Mouse (Mus musculus): ENCODE results near the gene N4bp2l1. TPM values are rescaled to one million over a fixed set of nuclear protein-coding genes. Genes with fewer than 3 reads are reported as not detected.

N4bp2l1 gene
- polyA plus RNA-seq, 1 experiment from 2014 or later = 19.9 TPM

DNA sequence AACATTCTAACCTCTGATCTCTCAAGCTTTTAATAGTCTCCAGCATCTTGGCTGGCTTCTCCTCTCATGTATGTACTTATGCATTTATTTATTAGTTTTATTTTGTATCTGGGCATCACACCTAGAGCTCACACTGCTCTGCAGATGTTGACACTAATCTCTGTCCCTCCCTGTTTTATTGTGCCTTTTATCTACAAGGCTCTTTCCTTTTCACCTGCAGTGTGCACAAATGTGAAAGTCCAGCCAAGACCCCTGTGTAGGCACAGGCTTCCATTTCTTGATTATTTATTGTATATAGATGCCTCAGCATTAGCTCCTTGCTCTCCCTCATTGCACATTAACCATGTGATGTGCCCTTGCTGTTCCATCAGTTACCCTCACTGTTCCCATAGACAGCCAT lies 35.6 kb downstream of the N4bp2l1 start:
- no peak overlapping the region for H3K4me2 ChIP-seq (ENCODE audit: low read length)
- H3K27ac ChIP-seq (ENCODE audit: low read length) = no peak overlapping the region
- ATAC-seq = no peak
- no peak overlapping the region for H3K9ac ChIP-seq (ENCODE audit: low read depth, low read length)
- H3K4me3 ChIP-seq (ENCODE audit: low read depth, low read length) = no peak overlapping the region
- H3K36me3 ChIP-seq (ENCODE audit: control insufficient read depth, insufficient read depth, low read length) = 0 out of 2 replicates have a peak, but pooled peaks cover 2% of the 10 kb centered on the region
- no peaks in the 10 kb centered on the region for H3K9me3 ChIP-seq (replicated peaks; ENCODE audit: control insufficient read depth, low read length, poor library complexity, severe bottlenecking)
- no peaks in the 10 kb centered on the region for H3K4me1 ChIP-seq (ENCODE audit: control insufficient read depth, insufficient read depth, low read length)
- no peaks in the 10 kb centered on the region for H3K27me3 ChIP-seq (ENCODE audit: control insufficient read depth, insufficient read depth, low read depth, low read length)

- no peaks in the 10 kb centered on the region for H3K4me1 ChIP-seq (ENCODE audit: control insufficient read depth, insufficient read depth, low read length)
- 0 out of 2 replicates have a peak, but pooled peaks cover 2% of the 10 kb centered on the region for H3K36me3 ChIP-seq (ENCODE audit: control insufficient read depth, insufficient read depth, low read length)
- 98% methylated on average over 5 of the region's 5 CpGs for WGBS
- H3K27ac ChIP-seq (ENCODE audit: low read length) = no peak overlapping the region
- no peaks in the 10 kb centered on the region for H3K27me3 ChIP-seq (ENCODE audit: control insufficient read depth, insufficient read depth, low read depth, low read length)
- H3K9ac ChIP-seq (ENCODE audit: low read depth, low read length) = no peak overlapping the region
- H3K4me2 ChIP-seq (ENCODE audit: low read length) = no peak overlapping the region
- no peak for ATAC-seq
- H3K4me3 ChIP-seq (ENCODE audit: low read depth, low read length) = no peak overlapping the region
- H3K9me3 ChIP-seq (replicated peaks; ENCODE audit: control insufficient read depth, low read length, poor library complexity, severe bottlenecking) = no peaks in the 10 kb centered on the region
These were observed 36.1 kb downstream of the N4bp2l1 start for GRCm38 (mm10) chr5:150560851-150561250.

DNA sequence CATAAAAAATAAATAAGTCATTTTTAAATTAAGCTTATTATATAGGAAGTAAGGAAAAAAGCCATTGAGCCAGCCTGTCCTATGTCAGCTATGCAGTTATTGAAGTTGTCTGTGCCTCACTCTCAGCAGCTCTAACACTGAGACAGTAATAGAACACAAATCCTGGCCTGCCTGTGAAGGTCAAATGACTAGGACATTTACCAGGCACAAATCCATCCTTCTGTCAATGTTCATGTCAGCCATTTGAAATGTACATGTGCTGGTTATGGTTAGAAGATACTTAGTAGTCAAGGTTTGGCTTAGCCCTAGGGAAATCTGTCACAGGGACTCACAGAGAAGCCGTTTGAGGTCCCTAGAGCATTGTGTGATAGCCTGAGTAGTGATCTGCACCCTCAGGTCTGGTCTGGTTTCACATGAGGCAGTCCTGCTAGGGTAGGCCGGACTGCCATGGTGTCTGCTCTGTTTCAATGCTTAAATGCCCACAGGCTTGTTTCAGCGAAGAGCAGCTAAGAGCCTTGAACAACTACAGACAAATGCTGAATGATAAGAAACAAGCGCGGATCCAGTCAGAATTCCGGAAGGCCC lies 37.4 kb downstream of the N4bp2l1 start:
- Histone ChIP-seq H3K4me1 (ENCODE audit: control insufficient read depth, insufficient read depth, low read length) (no peaks in the 10 kb centered on the region), H3K36me3 (ENCODE audit: control insufficient read depth, insufficient read depth, low read length) (0 out of 2 replicates have a peak, but pooled peaks cover 2% of the 10 kb centered on the region), H3K4me3 (ENCODE audit: low read depth, low read length) (no peak overlapping the region), H3K9me3 (replicated peaks; ENCODE audit: control insufficient read depth, low read length, poor library complexity, severe bottlenecking) (no peaks in the 10 kb centered on the region), H3K4me2 (ENCODE audit: low read length) (no peak overlapping the region), H3K9ac (ENCODE audit: low read depth, low read length) (no peak overlapping the region), H3K27ac (ENCODE audit: low read length) (no peak overlapping the region), H3K27me3 (ENCODE audit: control insufficient read depth, insufficient read depth, low read depth, low read length) (no peaks in the 10 kb centered on the region)
- WGBS = 95% methylated on average over 6 of the region's 6 CpGs
- no peak for ATAC-seq

DNA sequence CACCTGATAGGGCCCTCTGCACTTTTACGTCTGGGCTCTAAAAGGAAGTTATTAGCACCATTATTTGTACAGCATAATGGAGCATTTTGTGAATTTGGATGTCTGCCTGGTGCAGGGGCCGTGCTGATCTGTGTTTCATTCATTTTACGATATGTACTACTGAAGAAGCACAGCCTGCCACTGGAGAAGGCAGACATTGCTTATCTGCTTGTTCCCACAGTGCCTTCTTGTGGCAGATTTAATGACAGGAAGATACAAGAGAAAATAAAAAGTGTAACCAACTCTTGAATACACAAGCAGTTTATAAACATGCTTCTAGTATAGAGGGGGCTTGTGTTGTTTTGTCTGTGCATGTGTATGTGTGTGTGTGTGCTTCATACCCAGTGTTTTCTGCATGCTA lies 45.4 kb downstream of the N4bp2l1 start:
- 71% methylated on average over 3 of the region's 3 CpGs for WGBS
- Histone ChIP-seq H3K4me1 (ENCODE audit: control insufficient read depth, insufficient read depth, low read length) (no peaks in the 10 kb centered on the region), H3K27ac (ENCODE audit: low read length) (no peak overlapping the region), H3K9me3 (replicated peaks; ENCODE audit: control insufficient read depth, low read length, poor library complexity, severe bottlenecking) (no peaks in the 10 kb centered on the region), H3K9ac (ENCODE audit: low read depth, low read length) (no peak overlapping the region), H3K4me2 (ENCODE audit: low read length) (no peak overlapping the region), H3K27me3 (ENCODE audit: control insufficient read depth, insufficient read depth, low read depth, low read length) (no peaks in the 10 kb centered on the region), H3K4me3 (ENCODE audit: low read depth, low read length) (no peak overlapping the region), H3K36me3 (ENCODE audit: control insufficient read depth, insufficient read depth, low read length) (peaks cover 9% of the 10 kb centered on the region; the same call in 1 of the 2 replicates)
- ATAC-seq = no peak

DNA sequence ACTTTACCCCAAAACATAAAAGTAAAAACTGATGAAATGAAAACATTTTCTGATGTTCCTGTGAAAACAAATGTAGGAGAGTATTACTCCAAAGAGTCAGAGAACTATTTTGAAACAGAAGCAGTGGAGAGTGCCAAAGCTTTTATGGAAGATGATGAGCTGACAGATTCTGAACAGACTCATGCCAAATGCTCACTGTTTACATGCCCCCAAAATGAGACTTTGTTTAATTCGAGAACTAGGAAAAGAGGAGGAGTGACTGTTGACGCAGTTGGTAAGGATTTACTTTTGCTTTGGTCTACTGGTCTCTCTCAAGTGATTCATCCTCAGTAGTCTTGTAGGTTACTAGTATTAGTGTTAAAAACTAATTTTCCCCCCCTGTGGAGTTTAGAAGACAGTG lies 53.8 kb downstream of the N4bp2l1 start:
- no peak overlapping the region for H3K9ac ChIP-seq (ENCODE audit: low read depth, low read length)
- no peak overlapping the region for H3K4me3 ChIP-seq (ENCODE audit: low read depth, low read length)
- no peak for ATAC-seq
- peaks cover 17% of the 10 kb centered on the region for H3K36me3 ChIP-seq (ENCODE audit: control insufficient read depth, insufficient read depth, low read length)
- WGBS = 93% methylated on average over 2 of the region's 2 CpGs
- H3K9me3 ChIP-seq (replicated peaks; ENCODE audit: control insufficient read depth, low read length, poor library complexity, severe bottlenecking) = no peaks in the 10 kb centered on the region; the same call in 1 of the 2 replicates
- H3K27ac ChIP-seq (ENCODE audit: low read length) = no peak overlapping the region
- H3K4me1 ChIP-seq (ENCODE audit: control insufficient read depth, insufficient read depth, low read length) = no peaks in the 10 kb centered on the region
- H3K27me3 ChIP-seq (ENCODE audit: control insufficient read depth, insufficient read depth, low read depth, low read length) = no peaks in the 10 kb centered on the region
- H3K4me2 ChIP-seq (ENCODE audit: low read length) = no peak overlapping the region

DNA sequence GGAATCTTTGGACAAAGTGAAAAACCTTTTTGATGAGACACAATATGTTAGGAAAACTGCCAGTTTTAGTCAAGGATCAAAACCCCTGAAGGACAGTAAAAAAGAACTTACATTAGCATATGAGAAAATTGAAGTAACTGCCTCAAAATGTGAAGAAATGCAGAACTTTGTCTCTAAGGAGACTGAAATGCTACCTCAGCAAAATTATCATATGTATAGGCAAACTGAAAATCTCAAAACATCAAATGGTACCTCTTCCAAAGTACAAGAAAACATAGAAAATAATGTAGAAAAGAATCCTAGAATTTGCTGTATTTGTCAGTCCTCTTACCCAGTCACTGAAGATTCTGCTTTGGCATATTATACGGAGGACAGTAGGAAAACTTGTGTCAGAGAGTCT lies 55.7 kb downstream of the N4bp2l1 start:
- Histone ChIP-seq H3K4me2 (ENCODE audit: low read length) (no peak overlapping the region), H3K9me3 (replicated peaks; ENCODE audit: control insufficient read depth, low read length, poor library complexity, severe bottlenecking) (no peaks in the 10 kb centered on the region; the same call in 1 of the 2 replicates), H3K9ac (ENCODE audit: low read depth, low read length) (no peak overlapping the region), H3K27me3 (ENCODE audit: control insufficient read depth, insufficient read depth, low read depth, low read length) (no peaks in the 10 kb centered on the region), H3K27ac (ENCODE audit: low read length) (no peak overlapping the region), H3K4me1 (ENCODE audit: control insufficient read depth, insufficient read depth, low read length) (no peaks in the 10 kb centered on the region), H3K36me3 (ENCODE audit: control insufficient read depth, insufficient read depth, low read length) (peaks cover 22% of the 10 kb centered on the region), H3K4me3 (ENCODE audit: low read depth, low read length) (no peak overlapping the region)
- WGBS = 98% methylated on average over 1 of the region's 1 CpGs
- no peak for ATAC-seq

GRCm38 (mm10) chr5:150525239-150525638 lies 71.7 kb downstream of the N4bp2l1 start:
- 86% methylated on average over 2 of the region's 2 CpGs for WGBS
- Histone ChIP-seq H3K4me1 (ENCODE audit: control insufficient read depth, insufficient read depth, low read length) (peaks cover 7% of the 10 kb centered on the region; the same call in 1 of the 2 replicates), H3K27me3 (ENCODE audit: control insufficient read depth, insufficient read depth, low read depth, low read length) (no peaks in the 10 kb centered on the region), H3K4me2 (ENCODE audit: low read length) (no peak overlapping the region), H3K27ac (ENCODE audit: low read length) (no peak overlapping the region), H3K9ac (ENCODE audit: low read depth, low read length) (no peak overlapping the region), H3K36me3 (ENCODE audit: control insufficient read depth, insufficient read depth, low read length) (peaks cover under 1% of the 10 kb centered on the region; the same call in 1 of the 2 replicates), H3K9me3 (replicated peaks; ENCODE audit: control insufficient read depth, low read length, poor library complexity, severe bottlenecking) (no peaks in the 10 kb centered on the region), H3K4me3 (ENCODE audit: low read depth, low read length) (no peak overlapping the region)
- no peak for ATAC-seq

- Histone ChIP-seq H3K9me3 (replicated peaks; ENCODE audit: control insufficient read depth, low read length, poor library complexity, severe bottlenecking) (no peaks in the 10 kb centered on the region), H3K4me1 (ENCODE audit: control insufficient read depth, insufficient read depth, low read length) (peaks cover 7% of the 10 kb centered on the region; the same call in 1 of the 2 replicates), H3K9ac (ENCODE audit: low read depth, low read length) (peak overlapping the region; percentile 78), H3K36me3 (ENCODE audit: control insufficient read depth, insufficient read depth, low read length) (no peaks in the 10 kb centered on the region), H3K4me3 (ENCODE audit: low read depth, low read length) (peak overlapping the region; percentile 68), H3K27ac (ENCODE audit: low read length) (peak overlapping the region; percentile 62; the same call in 1 of the 2 replicates), H3K4me2 (ENCODE audit: low read length) (peak overlapping the region; percentile 57), H3K27me3 (ENCODE audit: control insufficient read depth, insufficient read depth, low read depth, low read length) (no peaks in the 10 kb centered on the region)
- WGBS = 8% methylated on average over 11 of the region's 11 CpGs
- no peak for ATAC-seq
These were observed 74.1 kb downstream of the N4bp2l1 start for GRCm38 (mm10) chr5:150522867-150523234.

- 5% methylated on average over 63 of the region's 63 CpGs for WGBS
- H3K27ac ChIP-seq (ENCODE audit: low read length) = peak within 1 kb of the TSS; percentile 62; the same call in 1 of the 2 replicates
- H3K36me3 ChIP-seq (ENCODE audit: control insufficient read depth, insufficient read depth, low read length) = no peaks in the 10 kb centered on the region
- no peaks in the 10 kb centered on the region for H3K27me3 ChIP-seq (ENCODE audit: control insufficient read depth, insufficient read depth, low read depth, low read length)
- no peaks in the 10 kb centered on the region for H3K9me3 ChIP-seq (replicated peaks; ENCODE audit: control insufficient read depth, low read length, poor library complexity, severe bottlenecking)
- ATAC-seq = peak; percentile 94
- H3K4me3 ChIP-seq (ENCODE audit: low read depth, low read length) = peak within 1 kb of the TSS; percentile 68
- peak within 1 kb of the TSS; percentile 57 for H3K4me2 ChIP-seq (ENCODE audit: low read length)
- peaks cover 7% of the 10 kb centered on the region; the same call in 1 of the 2 replicates for H3K4me1 ChIP-seq (ENCODE audit: control insufficient read depth, insufficient read depth, low read length)
- H3K9ac ChIP-seq (ENCODE audit: low read depth, low read length) = peak within 1 kb of the TSS; percentile 78
These were observed 74.8 kb downstream of the N4bp2l1 start, which contains the start of gene Brca2 for GRCm38 (mm10) chr5:150521937-150522866. Brca2 (plus strand) TSS chr5:150522630.

All from midbrain, embryonic 16.5 days (tissue).